Mouse (Mus musculus) R1 (cell line): ENCODE data around the gene Tmem88.

Experiments used
- DNase-seq: peaks from one replicate; pipeline ENCODE4 v3.0.0-alpha.2; 2018; ENCODE audit warnings: low read depth, low spot score

Tmem88 gene

GRCm38 (mm10) chr11:69416509-69416908 is 18.5 kb upstream of the Tmem88 start:
- DNase-seq: no peak

- peak; percentile 85 for DNase-seq
Measured at GRCm38 (mm10) chr11:69415668-69416451, 17.8 kb upstream of the Tmem88 start.

GRCm38 (mm10) chr11:69415327-69415667 is 17.3 kb upstream of the Tmem88 start:
- DNase-seq: no peak

GRCm38 (mm10) chr11:69414421-69415326 is 16.6 kb upstream of the Tmem88 start:
- DNase-seq: no peak

- DNase-seq: peak; percentile 89
Measured at GRCm38 (mm10) chr11:69413221-69414181, 15.5 kb upstream of the Tmem88 start, which contains the start of gene Kdm6b. TSS of gene Kdm6b (minus strand) at chr11:69413675.

GRCm38 (mm10) chr11:69412548-69412947 is 14.5 kb upstream of the Tmem88 start:
- no peak for DNase-seq

- peak; percentile 58 for DNase-seq
Measured at GRCm38 (mm10) chr11:69411538-69412203, 13.6 kb upstream of the Tmem88 start.

- DNase-seq: peak; percentile 97
Measured at GRCm38 (mm10) chr11:69411073-69411535, 13.1 kb upstream of the Tmem88 start.

- DNase-seq: no peak
Measured at GRCm38 (mm10) chr11:69410310-69411072, 12.5 kb upstream of the Tmem88 start.

- no peak for DNase-seq
Measured at GRCm38 (mm10) chr11:69410045-69410309, 11.9 kb upstream of the Tmem88 start.

- peak; percentile 93 for DNase-seq
Measured at GRCm38 (mm10) chr11:69409378-69410044, 11.5 kb upstream of the Tmem88 start.

- peak; percentile 98 for DNase-seq
Measured at GRCm38 (mm10) chr11:69408541-69409377, 10.7 kb upstream of the Tmem88 start.

GRCm38 (mm10) chr11:69407724-69408004 is 9.6 kb upstream of the Tmem88 start:
- no peak for DNase-seq

GRCm38 (mm10) chr11:69406867-69407723 is 9.1 kb upstream of the Tmem88 start:
- DNase-seq: no peak

GRCm38 (mm10) chr11:69406282-69406681 is 8.2 kb upstream of the Tmem88 start:
- no peak for DNase-seq

- no peak for DNase-seq
Measured at GRCm38 (mm10) chr11:69405397-69406200, 7.6 kb upstream of the Tmem88 start.
